Mouse (Mus musculus) neural tube, embryonic 11.5 days (tissue): ENCODE measurements around the gene Tbxa2r. TPM values are rescaled to one million over a fixed set of nuclear protein-coding genes. Genes with fewer than 3 reads are reported as not detected.
A peak's percentile ranks its signal among the peaks of the same experiment; 100 is the strongest.

Experiments used
- ATAC-seq: fragments of 200-750 bp; cut with Nextera tagmentation; 2 replicates; pipeline ENCODE4 v1.8.0; 2017; ENCODE audit warnings: moderate number of reproducible peaks, mild to moderate bottlenecking, moderate TSS enrichment, moderate library complexity; ENCODE audit not compliant: insufficient read depth, low FRiP score, low TSS enrichment
- DNase-seq: peaks from one replicate; pipeline ENCODE4 v3.0.0-alpha.2; 2015; ENCODE audit warnings: low spot score
- H3K27ac ChIP-seq: fragments of 300-500 bp; sonication (generic); 2 replicates; pipeline ENCODE4 v1.5.1; 2014; ENCODE audit warnings: low read depth, mild to moderate bottlenecking, low read length
- H3K27me3 ChIP-seq: fragments of 300-500 bp; sonication (generic); 2 replicates; pipeline ENCODE4 v1.6.1; 2014; ENCODE audit warnings: mild to moderate bottlenecking, low read length, mixed read lengths; ENCODE audit not compliant: control insufficient read depth, insufficient read depth
- H3K36me3 ChIP-seq: fragments of 300-500 bp; sonication (generic); 2 replicates; pipeline ENCODE4 v1.6.1; 2014; ENCODE audit warnings: mild to moderate bottlenecking, low read length, moderate library complexity, mixed read lengths; ENCODE audit not compliant: control insufficient read depth, insufficient read depth
- H3K4me1 ChIP-seq: fragments of 300-500 bp; sonication (generic); 2 replicates; pipeline ENCODE4 v1.6.1; 2014; ENCODE audit warnings: low read length, mixed read lengths; ENCODE audit not compliant: control insufficient read depth, insufficient read depth
- H3K4me2 ChIP-seq: fragments of 300-500 bp; sonication (generic); 2 replicates; pipeline ENCODE4 v1.6.1; 2014; ENCODE audit warnings: low read depth, mild to moderate bottlenecking, moderate library complexity
- H3K4me3 ChIP-seq: fragments of 300-500 bp; sonication (generic); 2 replicates; pipeline ENCODE4 v1.5.1; 2014; ENCODE audit warnings: low read depth, low read length
- H3K9ac ChIP-seq: fragments of 300-500 bp; sonication (generic); 2 replicates; pipeline ENCODE4 v1.6.1; 2014; ENCODE audit warnings: mild to moderate bottlenecking, low read length
- H3K9me3 ChIP-seq: fragments of 300-500 bp; sonication (generic); 2 replicates; pipeline ENCODE4 v1.6.1; 2016; ENCODE audit warnings: low read length; ENCODE audit not compliant: control insufficient read depth
- WGBS: fragments of 180-500 bp; shearing (Covaris S2); extraction: QIAGEN DNeasy Blood & Tissue Kit; methylation state at CpG from one replicate; pipeline ENCODE4 v1.1.7; 2014; 5-methylcytosine and 5-hydroxymethylcytosine counted together
- polyA plus RNA-seq: library from polyadenylated mRNA; unstranded; fragments of >200 nt; fragmentation: Nextera tagmentation; extraction: Ambion mirVana; gene quantifications from 2 replicates; pipeline ENCODE4 v1.2.1, GENCODE M21; 2014

Tbxa2r gene
- polyA plus RNA-seq, 1 experiment from 2014 or later = 1.8 TPM

DNA sequence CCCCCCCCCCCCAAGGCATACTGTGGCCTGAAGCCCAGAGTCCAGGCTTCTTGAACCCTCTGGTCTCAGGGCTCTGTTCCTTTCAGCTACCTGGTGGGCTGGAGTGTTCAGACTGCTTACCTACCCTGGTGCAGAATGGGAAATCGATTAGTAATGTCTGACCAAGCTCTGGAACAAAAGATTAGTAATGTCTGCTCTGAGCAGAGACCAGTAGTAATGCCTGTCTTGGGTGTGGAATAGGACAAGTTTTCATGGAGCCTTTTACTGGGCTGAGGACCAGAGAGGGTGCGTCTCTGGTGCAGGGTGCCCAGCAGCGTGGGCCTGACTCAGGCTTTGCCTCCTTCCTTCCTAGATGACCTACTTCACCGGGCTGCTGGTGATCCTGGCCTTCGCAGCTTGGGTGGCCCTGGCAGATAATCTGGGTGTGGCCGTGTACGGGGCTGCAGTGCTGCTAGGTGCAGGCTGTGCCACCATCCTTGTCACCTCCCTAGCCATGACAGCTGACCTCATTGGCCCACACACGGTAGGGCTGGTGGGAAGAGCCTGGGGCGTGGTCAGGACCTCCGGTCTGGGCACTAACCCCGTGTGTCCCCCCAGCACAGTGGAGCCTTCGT is 33.9 kb downstream of the Tbxa2r start:
- Histone ChIP-seq H3K36me3 (peaks cover 10% of the 10 kb centered on the region), H3K9me3 (no peaks in the 10 kb centered on the region), H3K9ac (no peak overlapping the region), H3K4me1 (peaks cover 46% of the 10 kb centered on the region), H3K27ac (no peak overlapping the region), H3K4me2 (no peak overlapping the region), H3K27me3 (peaks cover 15% of the 10 kb centered on the region), H3K4me3 (no peak overlapping the region)
- ATAC-seq (no peak), DNase-seq (no peak)
- WGBS = 80% methylated on average over 12 of the region's 12 CpGs

DNA sequence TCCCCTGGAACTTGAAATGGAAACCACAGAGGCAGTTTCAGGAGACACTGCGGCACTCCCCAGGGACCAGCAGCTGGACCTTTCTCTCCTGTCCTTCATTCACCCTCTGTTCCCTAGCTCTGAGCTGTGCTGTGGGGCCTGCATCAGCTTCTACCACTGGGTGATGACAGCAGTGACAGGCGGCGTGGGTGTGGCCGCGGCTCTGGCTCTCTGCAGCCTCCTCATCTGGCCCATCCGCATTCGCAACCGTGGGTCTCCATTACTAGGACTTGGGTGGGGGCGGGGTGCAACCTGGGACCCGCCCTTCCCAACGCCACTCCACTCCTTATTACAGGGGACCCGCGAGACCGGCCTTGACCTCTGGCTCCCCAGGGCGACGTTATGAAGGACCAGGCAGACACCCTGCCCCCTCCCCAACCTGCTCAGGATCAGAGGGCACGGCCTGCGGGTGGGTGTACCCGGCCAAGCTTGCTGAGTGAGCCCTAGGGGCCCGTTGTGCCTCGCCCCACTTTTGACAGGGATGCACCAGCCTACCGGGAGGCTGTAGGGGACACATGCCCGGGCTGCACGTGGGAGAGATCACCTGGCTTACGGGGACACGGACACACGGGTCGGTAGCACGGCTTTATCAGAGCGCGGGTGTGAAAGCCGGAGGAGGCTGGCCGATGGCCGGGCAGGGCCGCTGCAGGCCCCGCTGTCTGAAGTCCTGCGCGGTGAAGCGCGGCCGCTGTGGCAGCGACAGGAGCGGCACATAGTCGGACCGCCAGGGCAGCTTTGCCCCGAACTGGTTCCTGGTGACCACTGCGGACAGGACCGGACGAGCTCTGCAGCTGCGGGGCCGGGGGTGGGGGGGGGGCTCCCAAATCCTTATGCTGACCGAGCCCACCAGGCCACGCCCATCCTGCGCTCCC is 35.2 kb downstream of the Tbxa2r start:
- peak overlapping the region; percentile 21 for H3K4me3 ChIP-seq
- H3K4me1 ChIP-seq = peaks cover 34% of the 10 kb centered on the region
- peaks cover 15% of the 10 kb centered on the region for H3K27me3 ChIP-seq
- no peak overlapping the region for H3K27ac ChIP-seq
- no peak for ATAC-seq
- no peaks in the 10 kb centered on the region for H3K9me3 ChIP-seq
- WGBS = 7% methylated on average over 54 of the region's 54 CpGs
- peak overlapping the region; percentile 37 for H3K9ac ChIP-seq
- H3K36me3 ChIP-seq = peaks cover 20% of the 10 kb centered on the region
- H3K4me2 ChIP-seq = peak overlapping the region; percentile 50
- DNase-seq = peak; percentile 31

DNA sequence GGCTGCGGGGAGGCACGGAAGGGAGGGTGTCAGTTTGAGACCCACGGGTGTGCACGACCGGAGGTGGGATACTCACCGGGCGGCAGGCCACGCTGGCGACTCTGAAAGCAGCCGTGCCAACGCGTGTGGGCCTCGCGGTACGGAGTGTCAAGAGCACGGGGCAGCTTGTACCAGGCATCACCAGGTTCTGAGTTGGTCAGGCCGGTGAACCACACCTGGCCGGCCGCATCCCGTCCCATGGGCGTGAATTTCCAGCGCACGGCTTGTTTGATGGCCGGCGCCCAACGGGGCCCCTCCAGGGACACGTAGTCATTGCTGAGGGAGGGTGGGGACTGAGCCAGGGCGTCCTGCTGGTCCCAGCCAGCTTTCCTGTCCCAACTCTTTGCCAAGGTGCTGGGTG is 36.1 kb downstream of the Tbxa2r start:
- Histone ChIP-seq H3K4me2 (peak overlapping the region; percentile 50), H3K36me3 (peaks cover 22% of the 10 kb centered on the region), H3K4me1 (peaks cover 30% of the 10 kb centered on the region), H3K9me3 (no peaks in the 10 kb centered on the region), H3K27me3 (peaks cover 15% of the 10 kb centered on the region), H3K27ac (no peak overlapping the region), H3K9ac (peak overlapping the region; percentile 37; the same call in 1 of the 2 replicates), H3K4me3 (peak overlapping the region; percentile 15)
- no peak for DNase-seq
- 12% methylated on average over 27 of the region's 28 CpGs for WGBS
- 0 out of 2 replicates have a peak, but pooled peaks have one; percentile 6 for ATAC-seq

DNA sequence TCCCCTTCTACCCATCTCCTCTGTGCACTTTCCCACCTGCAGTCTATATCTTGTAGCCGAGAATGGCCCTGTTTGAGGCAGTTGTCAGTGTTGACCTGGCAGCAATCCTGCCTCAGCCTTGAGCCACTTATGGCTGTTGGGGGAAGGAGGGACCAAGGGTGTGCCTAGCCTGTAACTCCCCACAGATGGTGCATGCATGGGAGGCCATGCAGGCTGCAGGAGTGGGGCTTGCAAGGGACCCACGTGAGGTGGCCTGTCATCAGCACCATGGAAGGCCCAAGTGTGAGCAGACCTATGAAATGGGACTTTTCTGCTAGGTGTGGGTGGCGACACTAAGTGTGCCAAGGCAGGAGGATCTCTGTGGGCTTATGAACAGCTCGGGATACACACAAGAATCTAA is 36.5 kb downstream of the Tbxa2r start:
- H3K27ac ChIP-seq = no peak overlapping the region
- H3K36me3 ChIP-seq = peaks cover 26% of the 10 kb centered on the region
- no peak overlapping the region for H3K9ac ChIP-seq
- no peak for ATAC-seq
- DNase-seq = no peak
- H3K4me2 ChIP-seq = no peak overlapping the region
- peaks cover 15% of the 10 kb centered on the region for H3K27me3 ChIP-seq
- peaks cover 30% of the 10 kb centered on the region for H3K4me1 ChIP-seq
- H3K4me3 ChIP-seq = no peak overlapping the region
- 43% methylated on average over 4 of the region's 4 CpGs for WGBS
- no peaks in the 10 kb centered on the region for H3K9me3 ChIP-seq

DNA sequence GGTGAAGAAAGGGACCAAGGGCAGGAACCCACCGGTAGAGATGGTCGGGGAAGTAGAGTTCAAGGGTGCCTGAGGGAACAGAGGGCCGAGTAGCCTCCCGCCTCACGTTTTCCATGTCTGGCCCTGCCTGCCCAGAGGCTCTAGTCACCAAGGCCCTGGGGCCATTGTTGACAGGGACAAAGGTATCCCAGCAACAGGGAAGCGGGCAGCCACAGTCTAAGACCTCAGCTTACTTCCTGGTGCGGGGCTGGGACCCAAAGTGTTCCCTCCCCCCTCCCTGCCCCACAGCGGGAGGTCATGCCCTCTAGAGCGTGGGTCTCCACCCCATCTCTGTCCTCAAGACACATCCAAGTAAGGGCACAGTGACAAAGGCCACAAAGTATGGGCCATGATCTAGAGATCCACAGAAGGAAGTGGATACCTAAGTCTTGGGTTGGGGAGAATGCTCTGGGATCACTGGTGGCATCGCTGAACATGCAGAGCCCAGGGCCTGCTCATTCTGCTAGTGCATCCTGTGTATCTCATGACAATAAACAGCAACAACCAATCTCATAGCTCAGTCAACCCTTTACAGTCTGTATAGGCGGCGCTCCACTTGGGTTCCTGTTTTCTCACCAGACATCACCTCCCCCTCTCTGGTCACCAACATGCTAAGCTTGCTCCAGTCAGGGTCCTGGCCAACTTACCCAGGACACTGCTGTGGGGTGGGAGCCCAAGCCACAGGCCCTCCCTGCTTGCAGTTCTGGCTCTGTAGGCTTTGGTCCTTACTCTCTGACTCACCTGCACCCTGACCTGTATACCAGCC is 37.3 kb downstream of the Tbxa2r start, which contains the start of gene 4930404N11Rik:
Gene 4930404N11Rik (minus strand): TSS at position 145 of the 805 bp plus-strand sequence.
- Histone ChIP-seq H3K27ac (no peak within 1 kb of the TSS; the same call in 1 of the 2 replicates), H3K9ac (peak within 1 kb of the TSS; percentile 37; the same call in 1 of the 2 replicates), H3K27me3 (peaks cover 15% of the 10 kb centered on the region), H3K4me1 (peaks cover 30% of the 10 kb centered on the region), H3K36me3 (peaks cover 31% of the 10 kb centered on the region), H3K9me3 (no peaks in the 10 kb centered on the region), H3K4me2 (peak within 1 kb of the TSS; percentile 50), H3K4me3 (peak within 1 kb of the TSS; percentile 15)
- DNase-seq (peak; percentile 67), ATAC-seq (no peak)
- 26% methylated on average over 12 of the region's 12 CpGs for WGBS

DNA sequence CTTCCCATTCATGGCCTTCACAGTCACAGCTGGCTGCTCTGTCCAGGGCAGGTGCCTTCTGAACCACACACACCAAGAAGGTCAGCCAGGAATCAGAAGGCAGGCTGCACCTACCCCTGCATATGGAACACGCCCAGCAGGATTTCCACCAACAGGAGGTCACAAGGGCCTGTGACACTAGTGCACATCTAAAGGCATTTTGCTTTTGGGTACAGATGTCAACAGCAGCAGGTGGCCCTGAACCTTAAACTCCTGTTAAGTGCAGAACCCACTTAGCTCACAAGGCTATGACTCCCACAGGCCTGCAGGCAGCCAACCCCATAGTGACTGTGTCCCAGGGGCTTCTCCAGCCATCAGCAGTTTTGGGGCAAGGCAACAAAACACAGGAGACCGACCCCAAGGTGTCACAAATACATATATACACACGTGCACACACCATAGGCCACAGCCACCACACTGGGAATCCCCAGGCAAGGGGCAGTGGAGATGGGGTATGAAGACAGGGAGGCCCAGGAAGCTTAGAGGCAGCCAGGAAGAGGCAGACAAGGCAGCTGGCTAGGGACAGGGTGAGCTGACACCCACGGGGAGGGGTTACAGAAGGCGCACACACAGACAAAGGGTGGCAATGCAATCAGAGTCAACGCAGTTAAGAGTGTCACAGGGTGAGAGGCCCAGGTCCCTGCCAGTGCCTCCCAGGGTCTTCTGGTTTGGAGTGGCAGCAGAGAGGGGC is 38.1 kb downstream of the Tbxa2r start:
- DNase-seq (no peak), ATAC-seq (no peak)
- Histone ChIP-seq H3K27ac (no peak overlapping the region; the same call in 1 of the 2 replicates), H3K4me3 (no peak overlapping the region), H3K36me3 (peaks cover 35% of the 10 kb centered on the region), H3K9ac (no peak overlapping the region), H3K9me3 (no peaks in the 10 kb centered on the region), H3K4me1 (peaks cover 30% of the 10 kb centered on the region), H3K4me2 (no peak overlapping the region), H3K27me3 (peaks cover 15% of the 10 kb centered on the region)
- 77% methylated on average over 6 of the region's 6 CpGs for WGBS

DNA sequence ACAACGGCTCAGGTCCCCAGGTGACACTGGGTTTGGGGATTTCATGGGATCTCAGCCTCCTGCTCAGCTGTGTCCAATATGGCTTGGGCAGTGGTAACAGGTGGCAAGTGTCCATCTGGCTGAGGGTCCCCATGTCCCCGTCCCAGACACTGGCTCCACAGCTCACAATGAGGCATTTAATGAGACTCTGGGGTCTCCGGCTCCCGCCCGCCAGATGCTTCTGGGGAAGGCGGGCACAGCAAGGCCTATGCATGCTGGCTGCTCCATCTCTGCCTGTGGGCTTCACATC is 38.6 kb downstream of the Tbxa2r start:
- H3K4me2 ChIP-seq = no peak overlapping the region
- WGBS = 80% methylated on average over 6 of the region's 6 CpGs
- no peak overlapping the region for H3K4me3 ChIP-seq
- DNase-seq = no peak
- H3K4me1 ChIP-seq = peaks cover 30% of the 10 kb centered on the region
- H3K27me3 ChIP-seq = peaks cover 15% of the 10 kb centered on the region
- H3K36me3 ChIP-seq = peaks cover 35% of the 10 kb centered on the region
- no peak overlapping the region for H3K9ac ChIP-seq
- ATAC-seq = no peak
- H3K27ac ChIP-seq = no peak overlapping the region; the same call in 1 of the 2 replicates
- no peaks in the 10 kb centered on the region for H3K9me3 ChIP-seq

DNA sequence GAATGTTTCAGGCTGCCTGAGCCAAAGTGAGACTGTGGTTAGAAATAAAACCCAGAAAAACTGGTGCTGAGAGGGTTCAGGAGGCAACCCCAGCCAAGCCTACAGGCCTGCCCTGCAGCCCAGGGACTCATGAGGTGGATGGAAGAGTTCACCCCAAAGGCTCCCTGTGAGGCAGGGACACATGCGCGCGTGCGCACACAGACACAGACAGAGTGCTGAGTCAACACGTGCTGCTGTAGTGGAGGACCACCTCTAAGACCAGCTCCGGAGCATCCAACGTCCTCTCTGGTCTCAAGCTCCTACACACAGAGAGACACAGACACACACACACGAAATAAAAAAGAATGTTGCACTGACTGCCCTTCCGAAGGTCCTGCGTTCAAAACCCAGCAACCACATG is 46.8 kb downstream of the Tbxa2r start:
- H3K27me3 ChIP-seq = no peaks in the 10 kb centered on the region
- ATAC-seq (no peak), DNase-seq (no peak)
- H3K4me2 ChIP-seq = no peak overlapping the region
- WGBS = 96% methylated on average over 10 of the region's 10 CpGs
- H3K27ac ChIP-seq = no peak overlapping the region
- H3K9me3 ChIP-seq = no peaks in the 10 kb centered on the region
- H3K4me3 ChIP-seq = no peak overlapping the region
- H3K4me1 ChIP-seq = peaks cover 12% of the 10 kb centered on the region
- H3K9ac ChIP-seq = no peak overlapping the region
- H3K36me3 ChIP-seq = peaks cover 11% of the 10 kb centered on the region
